Mouse (Mus musculus): Measurements from ENCODE around the gene Ifit1bl2. TPM values are rescaled to one million over a fixed set of nuclear protein-coding genes. Genes with fewer than 3 reads are reported as not detected.

The Ifit1bl2 gene
- 1 to 10 TPM in 1 of 2 experiments, under 1 TPM in 1; 0.84 to 1.8 TPM for polyA plus RNA-seq (2017; shearing (Covaris generic))

GRCm38 (mm10) chr19:34640623-34641022 is at the start of gene Ifit1bl2, which contains the start of gene Ifit1:
Gene Ifit1bl2, minus strand, starts transcription at chr19:34640743.
Gene Ifit1, plus strand, starts transcription at chr19:34640871.

GRCm38 (mm10) chr19:34607237-34608051 is 33.1 kb downstream of the Ifit1bl2 start, which contains the start of gene Ifit3b:
Gene Ifit3b, plus strand, starts transcription at chr19:34607970.

GRCm38 (mm10) chr19:34601888-34602287 is 38.7 kb downstream of the Ifit1bl2 start, which contains the start of gene Ifit1bl1:
Gene Ifit1bl1, minus strand, starts transcription at chr19:34601956.

GRCm38 (mm10) chr19:34583126-34583766 is 57.3 kb downstream of the Ifit1bl2 start, which contains the start of gene Ifit3:
Gene Ifit3, plus strand, starts transcription at chr19:34583531.

Other genes starting within 250 kb of the Ifit1bl2 start
- under 1 TPM in 1 of 2 experiments, not detected in 1; 0.48 TPM for gene Ch25h, start 165.6 kb downstream of the Ifit1bl2 start, polyA plus RNA-seq (2017; shearing (Covaris generic))
- gene Lipa, start 113.3 kb downstream of the Ifit1bl2 start, polyA plus RNA-seq (2017; shearing (Covaris generic)), result 10 to 100 TPM; 65.6 to 90.3 TPM
- gene Ifit2, start 90.0 kb downstream of the Ifit1bl2 start, polyA plus RNA-seq (2017; shearing (Covaris generic)), result 10 to 100 TPM; 22.7 to 30.4 TPM
- 10 to 100 TPM; 19.9 to 33.5 TPM for gene Ifit3, start 57.2 kb downstream of the Ifit1bl2 start, polyA plus RNA-seq (2017; shearing (Covaris generic))
- 10 to 100 TPM; 81.5 to 97.2 TPM for gene Ifit1bl1, start 38.8 kb downstream of the Ifit1bl2 start, polyA plus RNA-seq (2017; shearing (Covaris generic))
- gene Ifit3b, start 32.8 kb downstream of the Ifit1bl2 start, polyA plus RNA-seq (2017; shearing (Covaris generic)), result 1 to 10 TPM; 3.7 to 5.7 TPM
- gene Ifit1, start 128 bp upstream of the Ifit1bl2 start, polyA plus RNA-seq (2017; shearing (Covaris generic)), result 10 to 100 TPM; 23.4 to 35.0 TPM
- gene Slc16a12, start 106.5 kb upstream of the Ifit1bl2 start, polyA plus RNA-seq (2017; shearing (Covaris generic)), result not detected
- gene Pank1, start 238.7 kb upstream of the Ifit1bl2 start, polyA plus RNA-seq (2017; shearing (Covaris generic)), result 1 to 10 TPM in 1 of 2 experiments, under 1 TPM in 1; 0.73 to 2.5 TPM